Mouse (Mus musculus) cerebellum, adult 9-11 months (tissue): ENCODE measurements around the gene Commd7.

Experiments
- DNase-seq: peaks from one replicate; pipeline ENCODE4 v3.0.0; 2022

Commd7 gene

DNA sequence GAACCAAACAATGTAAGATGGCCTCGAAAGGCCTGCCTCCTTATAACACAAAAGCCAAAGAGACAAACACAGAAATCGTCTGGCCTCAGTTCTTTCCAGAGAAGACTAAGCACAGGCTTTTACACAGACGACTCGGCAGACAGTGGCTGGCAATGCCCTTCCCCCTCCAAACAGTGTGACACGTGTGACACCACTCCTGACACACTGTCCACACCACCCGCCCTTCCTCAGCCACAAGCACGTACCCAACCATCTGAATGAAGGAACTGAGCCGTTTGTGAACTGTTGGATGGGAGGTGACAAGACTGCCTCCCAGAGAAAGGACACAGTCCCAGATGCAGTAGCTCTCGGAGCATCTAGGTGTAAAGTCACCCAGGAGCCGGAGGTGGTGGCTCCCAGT, 13.7 kb downstream of the Commd7 start:
- DNase-seq, result no peak

DNA sequence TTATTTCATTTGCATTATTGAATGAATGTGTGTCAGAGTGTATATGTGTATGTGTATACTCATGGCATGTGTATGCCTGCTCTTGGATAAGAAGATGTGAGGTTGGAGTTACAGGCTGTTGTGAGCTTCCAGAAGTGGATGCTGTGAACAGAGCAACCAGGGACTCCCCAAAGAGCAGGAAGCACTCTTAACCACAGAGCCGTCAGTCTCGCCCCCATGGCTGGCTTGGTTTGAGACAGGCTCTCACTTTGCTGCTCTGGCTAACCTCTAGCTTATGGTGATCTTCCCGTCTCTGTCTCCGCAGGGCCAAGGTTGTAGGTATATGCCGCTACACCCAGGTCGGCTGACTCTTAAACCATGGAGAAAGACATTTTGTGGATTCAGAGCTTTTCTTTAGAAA, 14.1 kb downstream of the Commd7 start:
- no peak for DNase-seq

DNA sequence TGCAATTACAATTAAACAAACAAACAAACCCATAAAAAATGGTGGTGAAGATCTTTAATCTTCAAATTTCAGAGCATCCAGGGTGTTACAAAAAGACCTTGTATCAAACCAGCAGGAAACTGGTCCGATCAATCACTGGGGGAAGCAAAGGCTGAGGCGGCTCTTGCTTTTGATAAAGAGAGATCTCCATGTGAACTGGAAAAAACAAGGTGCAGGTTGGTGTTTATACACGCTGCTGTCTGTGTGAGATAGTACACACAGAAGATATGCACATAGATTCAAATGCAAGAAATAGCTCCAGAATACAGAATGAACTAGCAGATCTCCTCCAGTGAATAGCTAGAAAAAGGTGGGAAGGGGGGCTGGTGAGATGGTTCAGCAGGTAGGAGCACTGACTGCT, 15.7 kb downstream of the Commd7 start:
- DNase-seq, result no peak

DNA sequence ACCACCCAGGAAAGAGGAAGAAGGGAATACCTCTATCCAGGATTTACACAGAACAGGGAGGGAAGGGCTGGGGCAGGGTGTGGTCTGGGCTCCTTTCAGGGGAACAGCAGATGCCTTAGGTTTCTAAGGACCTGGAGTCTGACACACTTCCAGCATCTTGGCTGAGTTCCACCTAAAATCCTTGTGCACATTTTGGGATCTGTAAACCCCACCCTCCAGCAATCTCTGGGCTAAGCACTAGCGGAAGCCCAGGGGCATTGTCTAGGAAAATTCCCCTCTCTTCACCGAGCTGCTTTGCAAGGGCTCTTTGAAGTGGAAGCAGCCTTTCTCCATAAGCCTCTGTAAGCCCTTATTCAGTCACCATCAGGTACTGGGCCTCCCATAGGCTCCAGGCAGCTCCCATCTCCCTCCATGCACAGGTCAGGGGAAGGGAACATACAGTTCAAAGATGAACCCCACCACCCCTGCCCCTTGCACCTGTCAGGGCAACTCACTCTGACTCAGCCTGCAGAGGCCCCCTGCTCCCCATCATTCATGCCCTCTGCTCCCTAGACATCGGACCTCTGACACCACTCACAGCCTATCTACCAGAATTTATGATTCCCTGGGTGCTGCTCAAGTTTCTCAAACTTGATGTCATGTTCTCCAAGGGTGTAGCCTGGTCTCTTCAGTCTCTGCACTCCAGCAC, 19.8 kb downstream of the Commd7 start:
- DNase-seq, result no peak

DNA sequence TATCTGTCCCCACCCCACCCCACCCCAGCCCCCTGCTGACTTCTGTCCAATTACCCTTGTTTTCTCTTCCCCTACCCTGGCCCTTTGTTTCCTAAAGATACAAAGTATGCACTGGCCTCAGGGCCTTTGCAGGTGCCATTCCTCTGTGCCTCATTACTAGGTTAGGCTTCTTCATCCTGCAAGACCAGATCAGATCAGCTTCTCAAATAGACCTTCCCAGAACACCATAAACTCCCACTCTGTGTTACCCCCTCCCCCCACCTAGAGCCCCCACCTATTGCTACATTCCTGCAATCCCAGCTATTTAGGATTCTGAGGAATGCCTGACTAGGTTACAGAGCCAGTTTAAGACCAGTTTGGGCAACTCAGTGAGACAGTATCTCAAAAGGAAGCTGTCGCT, 20.8 kb downstream of the Commd7 start:
- no peak for DNase-seq

DNA sequence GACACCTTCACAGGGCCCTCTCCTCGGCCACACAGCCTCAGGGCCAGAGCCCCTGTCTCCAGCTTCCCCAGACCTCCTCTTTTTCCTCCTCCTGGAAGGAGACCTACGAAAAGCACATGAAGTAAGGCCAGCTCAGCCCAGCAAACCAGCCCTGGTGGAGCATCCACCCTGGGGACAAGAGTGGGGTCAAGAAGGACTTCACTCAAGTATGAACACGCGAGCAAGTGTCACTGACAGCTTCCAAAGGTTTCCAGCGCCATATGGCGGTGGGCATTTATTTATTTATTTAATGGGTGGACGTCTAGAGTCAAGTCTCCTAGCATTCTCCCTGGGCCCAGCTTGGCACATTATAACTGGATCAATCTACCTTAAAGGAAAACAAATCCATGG, 21.3 kb downstream of the Commd7 start:
- DNase-seq, result no peak

DNA sequence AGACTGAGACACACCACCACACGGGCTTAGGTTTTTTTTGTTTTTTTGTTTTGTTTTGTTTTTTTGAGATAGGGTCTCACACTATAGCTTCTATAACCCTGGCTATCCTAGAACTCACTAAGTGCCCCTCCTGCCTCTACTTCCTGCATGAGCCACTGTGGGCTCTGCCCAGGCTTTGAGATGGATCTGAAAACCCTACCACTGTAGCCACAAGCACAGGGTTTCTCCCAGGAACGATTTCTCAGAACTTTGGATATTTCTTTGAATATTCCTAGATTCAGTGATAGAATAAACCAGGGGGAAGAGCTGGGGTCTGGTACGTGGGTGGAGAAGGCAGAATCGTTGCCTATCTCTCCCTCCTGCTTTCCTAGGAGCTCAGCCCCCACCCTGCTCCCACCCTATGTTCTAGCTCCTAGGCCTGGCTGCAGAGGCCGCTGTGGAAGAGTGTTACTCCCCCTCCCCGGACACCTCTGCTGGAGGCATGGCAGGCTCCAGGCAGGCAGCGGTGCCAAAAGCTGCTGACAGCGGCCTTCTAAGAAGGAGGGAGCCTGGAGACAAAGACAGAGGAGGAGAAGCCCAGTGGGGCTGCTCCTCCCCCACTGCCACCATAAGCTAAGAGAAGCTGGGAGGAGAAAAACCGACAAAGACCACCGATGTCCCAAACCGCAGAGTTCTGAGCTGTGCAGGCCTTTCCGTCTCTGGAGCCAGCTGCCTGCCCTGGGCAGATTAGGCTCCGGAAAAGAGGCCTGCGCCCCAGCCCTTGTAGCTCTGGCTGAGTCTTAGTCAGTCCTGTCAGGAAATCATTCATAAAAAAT, 21.9 kb downstream of the Commd7 start:
- DNase-seq, result no peak

DNA sequence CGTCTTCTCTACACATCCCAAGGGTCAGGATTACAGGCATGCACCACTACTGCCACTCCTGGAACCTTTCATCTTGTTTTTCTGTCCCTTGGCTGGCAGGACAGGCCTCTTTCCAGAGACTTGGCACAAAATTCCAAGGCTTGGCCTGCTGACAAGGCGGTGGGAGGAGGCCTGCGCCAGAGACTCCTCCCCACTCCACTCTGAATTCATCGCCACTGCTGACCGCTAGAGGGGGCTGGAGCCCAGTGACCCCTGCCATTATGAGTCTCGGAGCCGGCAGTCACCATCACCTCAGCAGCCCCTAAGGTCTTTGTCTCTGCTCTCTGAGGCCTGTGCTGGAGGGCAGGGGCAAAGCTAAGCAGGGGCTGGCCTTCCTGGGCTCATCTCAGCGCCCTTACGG, 23.0 kb downstream of the Commd7 start:
- DNase-seq, result peak; percentile 92

DNA sequence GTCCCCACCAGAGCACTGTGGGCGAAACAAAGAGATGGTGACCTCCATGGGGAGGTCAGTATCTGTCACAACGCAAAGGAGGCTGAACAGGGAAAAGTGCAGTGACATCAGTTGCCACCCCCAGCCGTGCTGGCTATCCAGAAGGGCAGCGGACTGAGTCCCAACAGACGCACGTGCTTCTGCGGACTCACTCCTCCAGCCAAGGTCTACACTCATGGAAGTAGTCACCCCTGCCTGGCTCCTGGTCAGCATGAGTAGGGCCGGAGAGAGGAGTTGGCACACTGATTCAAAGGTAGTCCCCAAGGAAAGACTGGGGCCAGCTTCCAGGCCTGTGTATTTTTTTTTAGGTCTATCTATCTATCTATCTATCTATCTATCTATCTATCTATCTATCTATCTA, 23.5 kb downstream of the Commd7 start:
- peak; percentile 51 for DNase-seq

DNA sequence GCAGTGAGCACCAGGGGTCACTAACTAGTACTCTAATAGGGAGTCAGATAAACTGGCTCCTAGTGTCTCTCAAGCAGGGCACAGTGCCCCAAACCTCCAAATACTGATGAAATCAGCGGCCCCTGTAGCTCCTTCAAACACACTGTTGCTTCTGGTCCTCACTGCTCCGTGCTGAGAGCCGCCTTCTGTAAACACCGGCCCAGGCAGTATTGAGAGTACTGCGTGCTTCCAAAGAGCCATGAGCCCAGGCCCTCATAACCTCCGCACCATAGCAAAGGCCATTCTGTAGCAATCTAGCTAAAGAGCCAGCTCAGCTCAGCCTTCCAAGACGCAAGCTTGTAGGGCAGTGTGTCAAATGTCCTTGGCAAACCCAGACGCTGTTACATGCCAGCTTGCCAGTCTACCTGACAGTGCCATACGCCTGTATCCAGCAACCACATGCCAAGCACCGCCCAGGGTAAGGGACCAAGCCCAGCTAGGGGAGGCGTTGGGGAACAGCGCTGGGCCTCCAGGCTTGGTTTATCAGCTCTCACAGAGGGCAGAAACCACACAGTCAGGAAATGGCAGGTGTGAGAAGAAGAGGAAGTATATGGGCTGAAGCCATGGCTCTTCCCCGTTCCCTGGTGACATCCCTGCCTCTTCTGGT, 24.6 kb downstream of the Commd7 start:
- DNase-seq, result peak; percentile 94

DNA sequence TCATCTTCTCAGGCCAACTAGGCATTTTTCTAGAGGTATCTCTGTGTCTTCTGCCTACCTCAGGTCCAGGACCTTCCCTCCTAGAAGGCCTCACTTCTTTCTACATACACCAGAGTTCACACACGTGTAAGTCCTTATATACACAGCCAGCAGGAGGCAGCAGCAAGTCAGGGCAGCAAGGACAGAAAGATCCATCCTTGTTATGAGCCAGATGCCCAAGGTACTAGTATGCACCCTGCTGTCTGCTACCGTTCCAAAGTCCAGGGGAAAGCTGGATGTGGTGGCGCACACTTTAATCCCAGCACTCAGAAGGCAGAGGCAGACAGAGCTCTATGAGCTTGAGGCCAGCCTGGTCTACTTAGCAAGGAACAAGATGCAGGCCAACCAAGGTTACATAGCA, 26.2 kb downstream of the Commd7 start:
- no peak for DNase-seq

DNA sequence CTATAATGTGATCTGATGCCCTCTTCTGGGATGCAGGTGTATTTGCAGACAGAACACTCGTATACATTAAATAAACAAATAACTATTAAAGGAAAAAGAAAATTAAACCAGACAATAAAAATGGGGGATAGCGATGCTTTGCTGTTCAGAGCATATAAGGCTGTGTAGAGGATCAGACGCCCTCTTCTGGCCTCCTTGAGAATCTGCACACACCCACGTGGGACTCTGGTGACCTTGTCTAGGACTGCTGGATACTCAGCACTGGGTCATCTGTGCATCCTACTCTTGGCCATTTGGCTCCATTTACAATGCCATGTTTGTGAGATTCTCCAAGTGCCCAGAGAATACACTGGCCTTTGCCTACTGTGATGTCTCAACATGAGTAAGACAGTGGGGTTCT, 28.9 kb downstream of the Commd7 start:
- no peak for DNase-seq

DNA sequence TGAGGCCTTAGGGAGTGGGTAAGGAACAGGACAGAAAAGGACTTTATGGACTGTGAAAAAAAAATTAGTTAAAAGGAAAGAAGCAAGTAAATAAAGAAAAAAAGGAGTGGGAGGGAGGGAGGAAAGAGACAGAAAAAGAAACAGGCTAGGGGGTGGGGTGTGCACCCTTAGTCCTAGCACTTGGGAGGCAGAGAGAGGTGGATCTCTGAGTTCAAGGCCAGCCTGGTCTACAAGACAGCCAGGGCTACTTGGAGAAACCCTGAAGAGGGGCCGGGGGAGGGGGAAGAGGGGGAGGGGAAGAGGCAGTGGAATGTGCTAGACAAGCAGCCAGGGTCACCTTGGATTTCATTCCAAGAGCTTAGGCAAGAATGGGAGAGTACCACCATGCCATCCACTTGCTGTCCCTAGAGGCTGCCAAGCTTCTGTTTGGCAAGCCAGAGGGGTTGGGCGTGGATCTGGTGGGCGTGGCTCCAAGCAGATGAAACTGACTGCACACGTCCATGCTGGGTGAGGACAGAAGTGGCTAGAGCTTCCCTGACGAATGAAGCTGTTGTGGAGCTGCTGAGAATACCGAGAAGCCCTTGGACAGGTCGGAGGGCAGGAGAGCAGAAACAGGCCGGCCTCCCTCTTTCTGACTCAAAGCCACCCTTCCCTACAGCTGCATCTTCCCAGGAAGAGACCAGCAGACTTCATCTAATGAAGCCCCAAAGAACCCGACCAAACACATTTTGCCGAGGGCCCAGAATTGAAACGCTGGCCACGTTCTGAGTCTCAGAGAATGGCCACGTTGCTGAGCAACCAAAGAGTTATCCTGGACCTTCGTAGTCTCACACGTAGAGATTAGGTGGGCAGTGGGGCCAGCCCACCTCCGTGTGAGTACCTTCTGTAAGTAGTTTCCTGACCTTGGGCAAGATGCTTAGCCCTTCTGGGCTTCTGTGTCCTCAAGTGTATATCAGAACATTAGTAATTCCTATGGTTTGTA, 31.6 kb downstream of the Commd7 start:
- no peak for DNase-seq

DNA sequence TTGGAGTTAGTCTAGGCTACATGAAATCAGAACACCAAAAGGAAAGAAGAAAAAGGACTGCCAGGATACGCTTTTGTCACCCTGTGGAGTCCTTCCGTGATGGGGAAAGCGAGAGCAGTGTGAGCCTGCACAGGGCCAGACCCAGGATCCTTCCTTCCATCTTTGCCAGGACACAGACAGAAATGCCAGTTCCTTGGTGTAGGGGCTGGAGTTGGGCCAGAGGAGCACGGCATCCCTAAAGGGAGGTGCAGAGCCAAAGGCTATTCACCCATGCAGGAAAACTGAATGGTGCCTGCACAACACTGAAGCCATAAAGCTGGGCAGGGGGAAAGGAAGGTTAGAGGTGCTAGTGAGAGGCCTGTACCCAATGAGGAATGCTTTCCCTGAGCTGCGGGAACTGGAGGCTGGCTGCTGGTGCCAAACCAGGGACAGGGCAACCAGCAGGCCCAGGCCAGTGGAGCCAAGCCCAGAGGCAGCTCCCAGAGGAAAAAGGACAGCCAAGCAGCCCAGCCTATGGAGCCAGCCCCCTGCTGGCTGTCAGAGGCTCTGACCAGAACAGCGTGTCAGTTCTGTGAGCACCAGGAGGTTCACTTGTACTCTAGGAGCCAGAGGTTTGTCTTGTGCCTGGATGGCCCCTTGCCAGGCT, 32.4 kb downstream of the Commd7 start:
- peak; percentile 58 for DNase-seq

DNA sequence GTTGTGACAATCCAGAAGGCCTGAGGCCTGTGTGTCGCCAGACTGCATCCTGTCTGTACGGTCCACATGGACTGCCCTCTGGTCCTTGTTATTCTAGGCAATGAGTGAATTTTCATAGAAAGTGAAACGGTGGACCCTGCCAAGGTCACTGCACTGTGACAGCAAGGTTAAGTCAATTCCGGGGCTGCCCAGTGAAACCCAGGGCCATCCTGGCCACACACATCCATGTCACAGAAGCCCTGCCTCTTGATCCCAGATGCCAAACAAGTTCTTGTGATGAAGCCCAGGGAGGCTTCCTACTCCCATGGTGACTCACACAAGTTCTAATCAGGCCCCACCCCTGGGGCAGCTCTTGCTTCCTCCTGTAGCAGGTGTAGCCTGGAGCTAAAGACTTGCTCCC, 35.0 kb downstream of the Commd7 start:
- DNase-seq, result no peak

DNA sequence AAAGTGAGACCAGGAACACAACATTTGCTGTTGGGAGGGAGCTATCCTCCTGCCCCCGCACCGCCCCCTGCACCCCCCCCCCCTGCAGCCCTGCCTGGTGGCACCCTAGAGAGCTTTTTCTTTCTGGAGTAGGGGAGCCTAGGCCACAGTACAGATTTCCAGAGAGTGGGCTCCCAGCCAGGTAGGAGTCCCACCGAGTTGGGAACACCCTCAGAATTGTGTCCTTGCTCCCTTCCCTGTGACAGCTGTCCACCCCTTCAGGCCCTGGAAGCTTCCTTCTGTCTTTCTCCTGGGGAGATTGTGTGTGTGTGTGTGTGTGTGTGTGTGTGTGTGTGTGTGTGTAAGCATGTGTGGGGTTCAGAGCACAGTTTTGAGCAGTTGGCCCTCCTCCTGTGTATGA, 35.6 kb downstream of the Commd7 start:
- DNase-seq, result no peak

DNA sequence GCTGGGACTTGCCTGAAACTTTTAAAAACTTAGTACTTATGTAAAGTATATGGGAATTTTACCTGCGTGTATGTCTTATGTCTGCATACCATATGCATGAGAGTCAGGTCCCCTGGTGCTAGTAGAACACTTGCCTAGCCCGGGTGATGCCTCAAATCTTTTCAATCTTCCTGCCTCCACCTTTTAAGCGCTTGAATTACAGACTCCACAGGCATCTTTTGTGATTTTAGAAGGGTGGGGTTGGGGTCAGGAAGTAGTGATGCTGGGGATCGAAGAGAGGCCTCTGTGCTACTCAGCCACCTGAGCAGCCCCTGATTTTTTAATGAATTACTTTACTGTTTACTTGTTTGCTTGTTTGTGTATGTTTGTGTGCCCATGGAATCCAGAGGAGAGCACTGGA, 37.6 kb downstream of the Commd7 start:
- DNase-seq, result no peak

DNA sequence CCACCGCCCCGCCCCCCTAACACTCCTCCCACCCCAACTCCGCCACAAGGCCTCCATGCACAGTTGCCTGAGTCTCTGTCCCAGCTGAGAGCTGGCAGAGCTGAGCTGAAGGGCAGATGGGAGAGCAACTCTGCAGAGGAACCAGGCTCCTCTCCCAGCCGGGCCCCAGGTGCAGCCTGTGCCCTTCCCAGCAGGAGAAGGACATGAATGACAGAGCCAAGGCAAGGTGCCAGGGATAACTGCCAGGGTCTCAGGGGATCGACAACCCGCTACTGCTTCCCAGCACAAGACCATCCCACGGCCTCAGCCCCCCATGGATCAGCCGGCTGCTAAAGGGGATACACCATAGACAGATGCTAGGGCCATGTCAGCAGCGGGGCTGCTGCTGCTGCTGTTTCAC, 39.4 kb downstream of the Commd7 start:
- DNase-seq, result peak; percentile 95

DNA sequence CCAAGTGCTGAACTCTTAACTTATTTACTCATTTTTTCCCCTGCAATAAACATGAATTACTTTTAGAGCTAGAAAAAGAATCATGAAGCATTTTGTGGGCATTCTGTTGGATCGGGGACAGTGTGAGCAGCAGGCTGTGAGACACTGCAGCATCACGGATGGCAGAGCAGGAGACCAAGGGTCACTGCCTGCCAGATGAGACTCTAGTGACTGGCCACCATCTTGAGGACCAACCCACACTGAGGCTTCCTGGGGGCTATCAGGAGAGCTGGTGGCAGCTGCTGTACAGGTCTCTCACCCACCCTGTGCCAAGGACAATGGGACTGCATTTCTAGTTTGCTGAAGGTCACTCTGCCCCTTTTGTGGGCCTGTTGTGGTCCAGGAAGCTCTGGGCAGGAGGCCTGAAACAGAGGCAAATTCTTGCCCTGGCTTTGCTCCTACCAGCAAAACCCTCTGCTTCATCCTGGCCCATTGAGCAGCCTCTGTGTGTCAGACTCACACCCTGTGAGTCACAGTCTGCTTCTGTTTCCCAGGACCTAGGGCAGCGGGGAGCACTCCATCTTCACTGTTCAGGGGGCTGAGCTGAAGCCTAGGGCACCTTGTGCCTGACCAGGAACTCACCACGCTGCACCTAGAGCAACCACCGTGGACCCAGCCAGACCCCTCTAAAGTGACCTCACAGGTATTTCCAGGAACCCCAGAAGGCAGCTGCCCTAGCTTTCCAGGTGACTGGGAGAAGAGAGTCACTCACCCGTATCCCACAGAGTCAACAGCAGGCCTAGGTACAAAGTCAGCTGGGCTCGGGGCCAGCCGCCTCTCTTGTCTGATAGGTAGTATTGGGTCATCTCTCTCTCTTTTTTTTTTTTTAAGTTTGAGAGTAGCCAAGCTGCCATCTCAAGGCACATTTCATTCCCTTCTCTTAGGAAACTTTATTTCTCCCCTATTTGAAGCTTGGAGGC, 40.2 kb downstream of the Commd7 start:
- DNase-seq, result peak; percentile 71

DNA sequence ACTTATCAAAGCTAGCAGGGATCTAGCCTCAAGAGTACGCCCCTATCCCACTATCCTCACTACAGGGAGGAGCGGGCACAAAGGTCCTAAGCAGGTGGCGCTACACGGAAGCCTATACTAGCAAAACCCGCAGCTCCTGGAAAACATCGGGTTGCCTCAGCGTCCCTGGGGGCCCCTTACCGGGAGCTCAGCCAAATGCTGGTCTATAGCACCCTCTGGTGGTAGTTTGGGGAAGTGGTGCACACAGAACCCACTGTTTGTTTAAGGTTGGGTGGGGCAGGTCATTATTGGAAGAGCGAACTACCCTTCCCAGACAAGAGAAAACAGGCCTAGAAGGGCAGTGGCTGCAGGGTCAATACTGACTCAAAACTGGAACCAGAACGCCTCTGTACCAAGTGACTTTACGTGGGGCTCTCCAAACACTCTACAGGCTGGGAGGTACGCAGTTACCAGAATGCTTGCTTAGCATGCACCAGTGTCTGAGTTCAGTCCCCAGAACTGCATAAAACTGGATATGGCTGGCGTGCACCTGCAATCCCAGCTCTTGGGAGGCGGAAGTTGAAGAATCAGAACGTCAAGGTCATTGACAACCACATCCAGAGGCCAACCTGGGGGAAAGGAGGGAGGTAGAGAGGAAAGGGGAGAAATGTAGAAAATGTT, 45.9 kb downstream of the Commd7 start:
- peak; percentile 77 for DNase-seq

DNA sequence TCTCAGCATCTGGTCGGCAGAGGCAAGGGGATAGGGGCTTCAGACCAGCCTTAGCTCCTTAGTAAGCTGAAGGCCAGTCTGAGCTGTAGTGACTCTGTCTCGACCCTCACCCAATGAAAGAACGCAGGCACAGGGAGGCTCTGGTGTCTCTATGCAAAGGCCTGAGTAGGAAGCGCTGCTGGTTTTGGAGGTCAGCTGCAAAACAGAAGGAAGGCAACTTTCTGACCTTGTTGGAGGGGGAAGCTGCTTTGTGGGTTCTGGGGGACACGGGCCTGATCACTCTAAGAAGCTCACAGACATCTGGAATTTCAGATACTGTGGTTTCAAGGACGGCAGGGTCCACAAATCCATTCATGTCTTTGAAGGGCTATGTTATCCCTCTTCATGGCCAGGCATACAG, 46.6 kb downstream of the Commd7 start:
- no peak for DNase-seq
